Mouse (Mus musculus) spleen, adult 18-20 months (tissue): ENCODE data around the gene Nmb.
"Not testable (repeated sequence)": the region's sequence is repeated elsewhere in the genome, so short reads cannot be mapped to it uniquely, and the experiment has no call there.

ENCODE experiments used
- DNase-seq, 2 experiments: peaks; one replicate each; pipeline ENCODE4 v3.0.0; 2022; ENCODE audit warnings: mixed read lengths in 2 of 2

Gene Nmb

GRCm38 (mm10) chr7:80904921-80905515, at the start of gene Nmb:
Gene Nmb (minus strand): TSS chr7:80905076.
- peak in 1 of 2 experiments; percentile 66 for DNase-seq

DNA sequence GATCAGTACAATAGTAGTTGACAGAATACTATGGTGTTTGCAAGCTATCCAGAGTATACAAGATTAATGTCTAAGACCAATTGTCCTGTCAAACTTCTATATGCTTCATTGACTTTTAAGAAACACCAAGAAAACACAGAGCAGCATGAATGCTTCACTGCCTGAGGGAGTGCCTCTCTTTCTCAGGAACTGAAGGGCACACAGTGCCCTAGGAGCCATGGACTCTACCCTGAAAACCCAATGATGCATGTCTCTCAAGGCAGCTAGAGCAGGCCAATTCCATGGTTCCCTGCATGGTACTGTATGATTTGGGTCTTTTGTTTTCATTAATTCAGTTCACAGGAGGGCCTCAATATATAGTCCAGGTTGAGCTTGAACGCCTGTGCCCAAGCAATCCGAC, 49.4 kb upstream of the Nmb start:
- no peak for DNase-seq

DNA sequence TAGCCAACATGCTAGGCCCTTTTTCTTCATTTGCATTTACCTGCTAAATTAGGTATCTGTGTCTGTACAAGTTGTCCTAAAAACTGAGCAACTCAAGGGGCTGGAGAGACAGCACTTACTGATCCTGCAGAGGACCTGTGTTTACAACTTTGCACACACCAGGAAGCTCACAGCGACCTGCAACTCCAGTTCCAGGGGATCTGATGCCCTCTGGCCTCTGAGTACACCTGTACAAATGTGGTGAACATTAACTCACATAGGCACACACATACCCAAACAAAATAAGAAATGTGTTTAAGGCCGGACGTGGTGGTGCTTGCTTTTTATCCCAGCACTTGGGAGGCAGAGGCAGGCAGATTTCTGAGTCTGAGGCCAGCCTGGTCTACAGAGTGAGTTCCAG, 47.3 kb upstream of the Nmb start:
- no peak for DNase-seq

DNA sequence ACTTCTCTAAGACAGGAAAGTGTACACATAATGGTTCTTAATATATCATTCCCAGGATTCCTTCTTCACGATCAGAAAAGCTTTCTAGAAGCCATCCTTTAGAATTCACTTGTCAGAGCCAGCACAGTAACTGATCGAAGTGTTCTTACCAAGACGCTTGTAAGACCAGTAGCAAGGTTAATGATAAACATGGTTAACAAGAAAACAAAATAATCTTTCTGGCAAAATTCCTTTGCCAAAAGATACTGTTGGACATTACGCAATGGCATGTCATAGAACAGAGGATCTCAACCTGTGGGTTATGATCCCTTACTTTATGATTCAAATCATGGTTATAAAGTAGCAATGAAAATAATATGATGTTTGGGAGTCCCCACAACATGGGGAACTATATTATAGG, 46.6 kb upstream of the Nmb start:
- no peak for DNase-seq

GRCm38 (mm10) chr7:80947445-80948350, 42.8 kb upstream of the Nmb start, which contains the start of gene Sec11a:
Gene Sec11a (minus strand): TSS chr7:80947780.
- DNase-seq = peak; percentile 89 to 92

DNA sequence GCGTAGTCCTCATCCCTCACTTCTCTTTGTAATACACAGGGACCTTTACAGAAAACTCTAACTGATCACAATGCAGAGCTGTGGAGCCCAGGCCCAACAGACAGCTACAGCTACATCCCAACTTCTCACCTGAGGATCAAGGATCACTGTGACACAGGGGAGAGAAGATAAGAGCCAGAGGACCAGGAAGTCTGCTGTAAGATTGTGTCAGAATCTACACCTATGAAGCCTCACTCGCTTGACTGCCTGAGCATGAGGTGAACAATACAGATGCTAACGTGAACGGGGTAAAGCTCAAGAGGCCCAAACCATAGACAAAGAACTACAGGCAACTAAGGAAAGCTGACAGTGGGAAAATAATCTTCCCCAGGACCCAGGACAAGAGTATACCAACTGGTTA, 34.9 kb upstream of the Nmb start:
- no peak for DNase-seq

DNA sequence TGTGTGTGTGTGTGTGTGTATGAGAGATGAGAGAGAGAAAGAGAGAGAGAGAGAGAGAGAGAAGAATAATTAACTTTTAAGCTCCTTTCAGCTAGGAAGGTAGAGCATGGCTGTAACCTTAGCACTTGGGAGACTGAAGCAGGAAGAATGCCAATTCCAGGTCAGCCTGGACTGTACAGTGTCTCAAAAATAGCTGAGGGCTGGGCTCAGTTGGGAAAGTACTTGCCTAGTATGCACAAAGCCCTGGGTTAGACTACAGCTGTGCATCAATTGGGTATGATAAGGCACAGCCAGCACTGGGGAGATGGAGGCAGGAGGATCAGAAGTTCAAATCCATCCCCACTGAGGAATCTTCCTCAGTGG, 32.4 kb upstream of the Nmb start:
- not testable (repeated sequence) for DNase-seq

- DNase-seq = not testable (repeated sequence)
Observed at GRCm38 (mm10) chr7:80936617-80937303, 31.9 kb upstream of the Nmb start.

- DNase-seq = no peak
Observed at GRCm38 (mm10) chr7:80935834-80936233, 31.0 kb upstream of the Nmb start.

DNA sequence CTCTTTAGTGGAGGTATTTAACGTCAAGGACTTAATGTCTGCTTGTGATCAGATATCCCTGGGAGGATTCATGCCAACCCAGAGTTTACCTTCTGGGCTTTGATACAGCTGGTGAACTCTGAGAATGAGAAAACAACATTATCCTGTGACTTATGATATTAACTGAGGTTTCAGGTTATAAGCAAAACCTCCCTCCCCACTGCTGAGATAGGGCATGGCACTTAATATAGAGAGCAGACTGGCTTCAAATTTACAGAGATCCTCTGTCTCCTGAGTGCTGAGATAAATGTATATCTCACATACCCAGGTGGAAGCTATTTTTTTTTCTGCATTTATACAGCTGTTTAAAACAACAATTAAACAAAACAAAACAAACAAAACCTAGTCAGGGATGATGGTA, 27.9 kb upstream of the Nmb start:
- DNase-seq = no peak

- no peak for DNase-seq
Observed at GRCm38 (mm10) chr7:80931618-80932207, 26.8 kb upstream of the Nmb start.

- no peak for DNase-seq
Observed at GRCm38 (mm10) chr7:80923165-80923564, 18.3 kb upstream of the Nmb start.

GRCm38 (mm10) chr7:80919647-80920008, 14.8 kb upstream of the Nmb start:
- DNase-seq = no peak

DNA sequence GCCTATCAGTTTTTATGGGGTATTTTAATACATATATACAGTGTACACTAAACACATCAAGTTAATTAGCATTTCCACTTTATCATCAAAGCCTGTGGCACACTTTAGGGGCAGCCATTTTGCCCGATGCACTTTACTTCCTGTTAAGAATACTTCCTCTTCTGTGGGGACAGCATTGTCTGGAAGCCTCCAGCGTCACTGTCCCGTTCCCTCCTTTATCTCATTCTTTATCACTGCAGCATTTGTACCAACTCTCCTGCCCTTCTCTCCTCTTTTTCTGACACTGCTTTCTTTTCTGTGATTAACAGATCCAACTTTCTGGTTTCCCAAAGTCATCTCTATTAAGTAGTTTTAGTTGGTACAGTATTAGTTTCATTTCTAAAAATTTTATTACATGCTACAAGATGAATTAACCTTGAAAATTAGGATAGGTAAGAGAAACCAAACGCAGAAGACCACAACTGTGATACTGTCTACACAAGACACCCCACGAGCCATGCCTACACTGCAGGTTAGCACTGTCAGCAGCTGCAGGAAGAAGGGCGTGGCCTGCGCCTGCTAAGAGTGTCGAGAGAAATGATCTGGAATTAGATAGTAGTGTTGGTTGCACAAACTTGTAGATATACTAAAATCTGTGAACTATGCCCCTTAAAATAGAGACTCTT, 14.2 kb upstream of the Nmb start:
- DNase-seq = peak in 1 of 2 experiments; percentile 22

DNA sequence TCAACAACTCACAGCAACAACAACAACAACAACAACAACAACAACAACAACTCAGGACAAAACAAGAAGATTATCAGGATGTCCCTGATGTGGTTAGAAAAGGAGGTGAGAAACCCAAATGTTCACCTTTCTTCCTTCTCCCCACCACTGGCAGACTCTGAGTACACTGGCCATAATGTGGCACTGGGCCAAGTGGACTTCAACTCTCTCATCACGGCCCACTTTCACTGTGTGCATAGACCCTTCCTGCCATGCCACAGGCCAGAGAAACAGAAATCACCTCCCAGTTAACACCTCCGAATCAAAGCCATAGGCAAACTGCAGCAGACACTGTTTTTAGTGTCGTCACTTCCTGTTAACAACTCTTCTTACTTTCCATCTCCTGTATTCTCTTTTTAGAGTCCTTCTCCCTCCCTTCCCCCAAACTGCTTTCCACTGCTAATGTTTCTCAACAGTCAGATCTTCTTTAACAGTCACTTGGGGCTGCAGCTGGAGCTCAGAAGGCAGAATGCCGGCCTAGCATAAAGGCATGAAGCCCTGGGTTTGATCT, 13.1 kb upstream of the Nmb start:
- no peak for DNase-seq

DNA sequence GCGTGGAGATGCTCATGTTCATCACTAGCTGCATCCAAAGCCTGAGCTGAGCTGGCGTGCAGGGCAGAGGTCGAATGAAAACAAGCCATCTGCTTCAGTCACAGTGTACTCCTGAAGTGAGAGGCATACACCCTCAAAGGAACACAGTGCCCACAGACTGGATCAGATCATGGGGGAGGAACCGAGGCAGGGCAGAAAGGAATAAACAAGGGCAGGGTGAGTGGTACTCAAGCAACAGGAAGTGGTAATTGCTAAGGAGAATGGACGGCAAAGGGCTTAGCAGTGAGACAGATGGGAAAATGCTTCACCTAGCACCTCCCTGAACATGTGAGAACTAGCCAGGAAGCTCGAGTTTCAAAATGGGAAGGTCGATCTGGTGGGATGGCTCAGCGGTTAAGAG, 7.6 kb upstream of the Nmb start:
- no peak for DNase-seq

DNA sequence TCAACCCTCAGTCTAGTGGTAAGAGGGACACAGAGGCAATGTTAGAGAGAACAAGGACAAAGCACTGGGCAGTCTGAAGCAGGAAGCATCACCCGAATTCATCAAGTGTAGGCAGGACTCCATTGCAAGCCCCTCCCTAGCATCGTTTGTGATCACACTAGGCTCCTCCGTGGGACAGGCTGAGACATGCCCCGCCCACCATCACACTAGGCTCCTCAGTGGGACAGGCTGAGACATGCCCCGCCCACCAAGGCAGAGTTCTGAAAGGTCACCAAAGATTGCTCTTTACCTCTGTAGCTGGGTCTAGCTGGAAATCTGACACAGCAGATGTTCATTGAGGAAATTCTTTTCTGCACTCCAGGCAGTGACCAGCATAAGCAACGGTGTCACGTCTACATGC, 6.2 kb upstream of the Nmb start:
- DNase-seq = no peak

GRCm38 (mm10) chr7:80903625-80904422, 1.1 kb downstream of the Nmb start:
- no peak for DNase-seq

GRCm38 (mm10) chr7:80901541-80902274, 3.2 kb downstream of the Nmb start:
- DNase-seq = no peak

GRCm38 (mm10) chr7:80900944-80901501, 3.9 kb downstream of the Nmb start, which contains the start of gene Wdr73:
Gene Wdr73 (minus strand): TSS chr7:80901269.
- peak; percentile 82 to 86 for DNase-seq
